Mouse (Mus musculus): ENCODE results near the gene Ptger2. TPM values are rescaled to one million over a fixed set of nuclear protein-coding genes. Genes with fewer than 3 reads are reported as not detected.

Ptger2 gene
- total RNA-seq (2015) (7.2 and 8.8 TPM in 2 replicates), total RNA-seq (2017) (4.9 and 6.7 TPM in 2 replicates)

DNA sequence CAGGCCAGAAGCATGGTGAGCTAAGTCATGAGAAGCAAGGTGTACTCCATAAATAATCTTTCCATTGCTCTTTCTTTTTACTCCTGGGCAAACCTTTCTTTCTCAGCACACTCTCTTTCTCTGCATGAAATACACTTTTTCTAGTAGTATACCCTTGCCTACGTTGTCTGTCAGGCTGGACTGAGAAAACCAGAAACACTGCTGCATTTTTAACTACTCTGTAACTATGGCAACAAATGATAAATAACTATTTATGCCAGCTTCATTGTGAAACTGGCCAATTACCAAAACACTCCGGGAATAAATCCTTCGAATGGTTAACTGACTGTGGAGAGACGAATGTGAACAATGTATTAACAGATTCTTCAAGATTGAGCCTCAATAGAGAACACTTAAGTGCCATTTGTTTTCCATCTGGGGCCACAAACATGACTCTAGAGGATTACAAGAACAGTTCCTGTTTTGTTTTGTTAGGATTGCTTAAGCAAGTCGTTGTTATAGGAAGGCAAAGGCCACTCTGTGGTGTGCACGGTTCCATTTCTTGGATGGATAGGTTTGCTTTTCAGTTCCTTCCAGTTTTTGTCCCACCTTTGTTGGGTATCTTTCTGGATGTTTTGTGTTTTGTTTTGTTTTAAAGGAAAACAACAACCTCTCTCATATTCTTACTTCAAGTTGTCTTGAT is at the start of gene Ptger2:
Ptger2 (plus strand) TSS at position 522 of the 682 bp plus-strand sequence.
- ATAC-seq (ENCODE audit: poor library complexity, severe bottlenecking) = peak; percentile 55

GRCm38 (mm10) chr14:44960746-44961145 is 27.2 kb upstream of the Ptger2 start:
- ATAC-seq (ENCODE audit: poor library complexity, severe bottlenecking) = no peak

DNA sequence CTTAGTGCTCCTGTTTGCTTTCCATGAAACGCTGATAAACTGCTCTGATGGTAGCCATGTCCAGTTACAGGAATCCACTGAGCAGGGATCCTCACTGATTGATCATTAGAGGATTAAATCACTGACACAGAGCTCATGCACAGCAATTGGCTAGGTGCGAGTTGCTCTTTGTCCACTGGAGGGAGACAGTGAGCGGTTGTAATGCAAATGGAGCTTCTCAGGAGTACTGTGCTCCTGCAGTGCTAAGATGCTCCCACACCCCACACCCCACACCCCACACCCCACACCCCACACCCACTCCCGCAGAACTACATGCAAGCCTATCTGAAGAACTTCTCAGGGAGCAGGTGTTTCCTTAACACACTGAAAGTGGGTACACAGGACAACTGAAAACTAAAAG is 10.7 kb upstream of the Ptger2 start:
- ATAC-seq (ENCODE audit: poor library complexity, severe bottlenecking) = peak; percentile 83

DNA sequence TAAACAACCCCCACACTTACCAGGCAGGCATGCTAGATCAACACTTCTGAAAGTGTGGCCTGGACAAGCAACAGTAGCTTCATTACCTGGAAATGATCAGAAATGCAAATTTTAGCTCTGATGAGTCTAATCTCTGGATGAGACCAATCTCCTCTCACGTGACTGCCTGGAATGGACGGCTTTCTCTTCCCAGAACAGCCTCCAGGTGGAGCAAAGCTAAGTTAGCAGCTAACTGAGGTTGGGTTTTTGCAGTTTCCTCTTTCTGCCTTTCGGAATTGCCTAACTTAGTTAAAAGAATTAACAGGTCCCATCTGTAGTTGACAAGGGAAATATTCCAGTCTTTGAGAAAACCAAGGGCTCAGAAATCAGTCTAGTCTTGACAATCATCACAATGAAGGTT is 8.1 kb upstream of the Ptger2 start:
- peak; percentile 81 for ATAC-seq (ENCODE audit: poor library complexity, severe bottlenecking)

GRCm38 (mm10) chr14:44981490-44981889 is 6.5 kb upstream of the Ptger2 start:
- ATAC-seq (ENCODE audit: poor library complexity, severe bottlenecking) = 0 out of 2 replicates have a peak, but pooled peaks have one; percentile 23

DNA sequence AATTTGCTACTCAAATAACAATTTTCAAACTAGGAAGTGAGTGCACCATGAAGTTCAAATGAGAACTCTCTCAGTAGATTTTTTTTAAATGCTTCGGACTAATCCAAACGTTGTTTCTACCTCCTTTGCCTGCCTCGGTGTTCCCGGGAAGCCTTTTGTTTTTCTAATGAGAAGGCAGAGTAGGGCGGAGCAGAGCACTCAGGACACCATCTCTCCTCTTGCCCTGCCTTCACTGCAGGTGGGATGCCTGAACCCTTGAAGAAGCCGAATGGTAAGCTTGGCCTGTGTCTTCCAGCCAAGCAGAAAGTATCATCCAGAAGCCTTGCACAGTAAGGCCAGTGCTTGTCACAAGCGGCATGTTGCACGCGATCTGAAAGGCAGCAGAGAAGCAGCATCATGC is 3.9 kb upstream of the Ptger2 start:
- no peak for ATAC-seq (ENCODE audit: poor library complexity, severe bottlenecking)

- ATAC-seq (ENCODE audit: poor library complexity, severe bottlenecking) = peak; percentile 46
Measured at GRCm38 (mm10) chr14:44986248-44986647, 1.7 kb upstream of the Ptger2 start.

- ATAC-seq (ENCODE audit: poor library complexity, severe bottlenecking) = peak; percentile 41
Measured at GRCm38 (mm10) chr14:44988456-44989016, 541 bp downstream of the Ptger2 start.

- ATAC-seq (ENCODE audit: poor library complexity, severe bottlenecking) = peak; percentile 14
Measured at GRCm38 (mm10) chr14:44989017-44989721, 1.2 kb downstream of the Ptger2 start.

DNA sequence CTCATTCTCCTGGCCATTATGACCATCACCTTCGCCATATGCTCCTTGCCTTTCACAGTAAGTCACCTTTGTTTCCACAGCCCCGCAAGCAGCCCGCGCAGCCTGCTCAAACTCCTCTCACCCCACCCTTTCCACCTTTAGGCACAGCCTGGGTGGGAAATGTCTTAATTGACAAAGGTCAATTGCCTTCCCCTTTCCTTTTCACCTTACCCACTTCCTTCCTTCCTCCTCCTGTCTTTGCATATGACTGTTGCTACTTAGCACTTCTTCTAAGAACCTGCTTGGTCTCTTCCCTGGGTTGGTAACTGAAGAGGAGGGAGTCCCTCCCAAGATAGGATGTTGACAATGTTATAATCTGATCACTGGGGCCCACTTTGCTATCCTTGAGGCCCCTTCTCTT is 1.8 kb downstream of the Ptger2 start:
- ATAC-seq (ENCODE audit: poor library complexity, severe bottlenecking) = peak; percentile 32

DNA sequence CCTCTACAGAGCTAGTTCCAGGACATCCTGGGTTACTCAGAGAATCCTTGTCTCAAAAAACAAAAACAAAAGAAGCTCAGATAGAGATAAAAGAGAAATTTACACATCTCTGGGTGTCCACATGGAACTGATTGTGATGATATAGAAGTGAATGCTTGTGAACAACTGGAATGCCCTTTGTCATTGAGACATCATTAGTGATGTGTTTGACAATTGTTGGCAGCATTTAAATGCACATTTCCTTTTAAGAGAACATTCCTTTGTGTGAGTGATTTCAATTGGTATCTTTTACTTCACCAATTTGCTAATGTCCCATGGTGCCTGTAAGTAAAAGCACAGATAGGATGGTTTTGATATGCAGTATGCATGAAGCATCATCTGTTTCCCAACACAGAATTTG is 6.3 kb downstream of the Ptger2 start:
- ATAC-seq (ENCODE audit: poor library complexity, severe bottlenecking) = no peak

- ATAC-seq (ENCODE audit: poor library complexity, severe bottlenecking) = no peak
Measured at GRCm38 (mm10) chr14:45000086-45000769, 12.2 kb downstream of the Ptger2 start.

DNA sequence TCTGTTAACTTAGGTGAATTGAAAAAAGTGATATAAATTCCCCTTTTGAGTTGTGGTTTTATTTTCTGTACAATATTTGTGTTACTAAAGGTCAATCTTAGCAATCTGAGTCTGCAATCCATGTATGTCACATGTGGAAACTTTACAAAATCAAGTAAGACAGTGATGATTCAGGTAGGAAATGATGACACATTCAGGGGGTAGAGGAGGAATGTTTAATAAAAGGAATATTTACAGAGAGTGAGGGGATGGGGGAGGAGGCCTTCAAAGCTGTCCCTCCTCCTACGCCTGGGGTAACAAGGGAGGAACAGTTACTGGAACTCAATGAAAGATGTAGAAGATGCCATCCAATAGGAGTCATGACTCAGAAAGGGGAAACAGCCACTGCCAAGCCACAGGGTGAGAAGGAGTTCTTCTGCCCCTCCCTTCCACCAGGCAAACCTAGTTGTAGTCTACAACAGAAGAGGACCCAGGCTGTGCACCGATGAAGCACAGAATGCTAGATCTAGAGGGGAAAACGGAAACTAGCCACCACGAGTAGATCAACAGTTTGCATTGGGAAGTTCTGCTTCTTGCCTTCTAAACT is 17.8 kb downstream of the Ptger2 start:
- peak; percentile 98 for ATAC-seq (ENCODE audit: poor library complexity, severe bottlenecking)

- ATAC-seq (ENCODE audit: poor library complexity, severe bottlenecking) = no peak
Measured at GRCm38 (mm10) chr14:45009242-45009641, 21.2 kb downstream of the Ptger2 start.

- ATAC-seq (ENCODE audit: poor library complexity, severe bottlenecking) = peak; percentile 54
Measured at GRCm38 (mm10) chr14:45011260-45011659, 23.3 kb downstream of the Ptger2 start.

DNA sequence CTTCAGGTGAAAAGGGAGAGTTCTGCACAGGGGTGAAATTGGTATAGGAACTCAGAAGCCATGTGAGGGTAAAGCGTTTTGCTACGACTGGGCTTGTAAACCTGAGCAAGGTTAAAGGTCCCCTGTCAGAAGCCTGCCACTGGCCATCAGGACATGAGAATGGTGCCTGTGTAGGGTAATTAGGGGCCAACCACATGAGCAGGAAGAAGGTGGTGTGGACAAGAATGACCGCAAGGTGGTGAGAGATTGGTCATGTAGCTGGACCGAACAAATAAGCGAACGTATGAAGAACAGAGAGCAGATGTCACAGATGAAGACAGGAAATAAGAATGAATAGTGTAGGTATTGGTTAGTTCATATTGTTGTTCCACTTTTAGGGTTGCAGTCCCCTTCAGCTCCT is 23.7 kb downstream of the Ptger2 start:
- 0 out of 2 replicates have a peak, but pooled peaks have one; percentile 5 for ATAC-seq (ENCODE audit: poor library complexity, severe bottlenecking)

DNA sequence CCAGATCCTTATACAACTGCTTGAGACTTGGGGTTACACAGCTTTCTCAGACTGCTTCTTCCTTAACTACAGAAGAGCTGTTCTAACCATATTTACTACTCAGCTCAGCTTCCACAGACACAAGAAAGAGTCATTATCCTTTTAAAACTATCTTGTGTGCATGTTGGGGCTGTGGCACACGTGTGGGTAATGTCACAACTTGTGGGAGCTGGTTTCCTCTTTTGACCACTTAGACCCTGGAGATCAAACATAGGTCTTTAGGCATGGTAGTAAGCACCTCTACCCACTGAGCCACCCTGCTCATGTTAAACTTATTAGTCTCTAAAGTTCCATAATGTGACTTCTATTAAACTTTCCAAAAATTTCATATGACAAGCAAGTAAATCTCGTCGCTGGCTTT is 33.6 kb downstream of the Ptger2 start:
- ATAC-seq (ENCODE audit: poor library complexity, severe bottlenecking) = no peak

DNA sequence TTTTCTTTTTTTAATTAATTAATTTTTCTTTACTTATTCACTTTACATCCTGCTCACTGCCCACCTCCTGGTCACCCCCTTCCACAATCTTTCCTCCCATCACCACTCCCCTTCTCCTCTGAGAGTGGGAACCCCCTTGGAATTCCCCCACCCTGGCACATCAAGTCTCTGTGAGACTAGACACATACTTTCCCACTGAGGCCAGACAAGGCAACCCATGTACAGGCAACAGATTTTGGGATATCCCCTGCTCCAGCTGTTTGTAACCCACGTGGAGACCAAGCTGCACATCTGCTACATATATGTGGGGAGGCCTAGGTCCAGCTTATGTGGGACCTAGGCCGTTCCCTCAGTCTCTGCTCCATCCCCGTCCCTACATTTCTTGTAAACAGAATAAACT is 46.3 kb downstream of the Ptger2 start:
- ATAC-seq (ENCODE audit: poor library complexity, severe bottlenecking) = no peak

DNA sequence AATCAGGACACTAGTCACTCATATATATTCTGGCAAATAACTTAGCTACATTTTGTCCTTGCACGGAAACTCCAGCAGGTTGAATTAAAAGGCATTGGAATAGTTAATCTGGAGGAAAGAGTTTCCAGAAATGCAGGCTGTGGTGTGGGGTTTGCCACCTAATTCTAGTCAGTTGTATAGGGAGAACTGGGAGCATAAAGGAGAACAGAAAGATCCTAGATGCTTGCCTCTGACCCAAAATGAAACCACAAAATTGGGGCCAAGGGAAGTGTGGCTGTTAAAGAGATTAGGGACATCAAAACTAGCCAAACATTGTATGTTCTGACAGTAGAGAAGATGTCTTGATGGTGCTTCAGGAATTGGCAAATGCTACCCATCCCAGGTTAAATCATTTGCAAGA is 48.6 kb downstream of the Ptger2 start:
- ATAC-seq (ENCODE audit: poor library complexity, severe bottlenecking) = peak; percentile 31; the same call in 1 of the 2 replicates

- ATAC-seq (ENCODE audit: poor library complexity, severe bottlenecking) = peak; percentile 63
Measured at GRCm38 (mm10) chr14:45038052-45038451, 50.1 kb downstream of the Ptger2 start.

Data from megakaryocyte, adult 5-6 weeks (primary cell).